Mouse (Mus musculus) frontal cortex, adult (tissue): Measurements from ENCODE around the gene Defb41.
"Not testable (repeated sequence)": the region's sequence is repeated elsewhere in the genome, so short reads cannot be mapped to it uniquely, and the experiment has no call there.

Source experiments
- ATAC-seq: cut with Nextera tagmentation; 2 replicates; pipeline ENCODE4 v1.9.2; 2017; ENCODE audit warnings: mild to moderate bottlenecking, moderate library complexity, mixed read lengths; ENCODE audit not compliant: low TSS enrichment

The Defb41 gene

GRCm38 (mm10) chr1:18265038-18265437 lies at the start of gene Defb41:
Gene Defb41, minus strand, starts transcription at chr1:18265138.
- no peak for ATAC-seq

GRCm38 (mm10) chr1:18308474-18308829 lies 43.5 kb upstream of the Defb41 start:
- no peak for ATAC-seq

DNA sequence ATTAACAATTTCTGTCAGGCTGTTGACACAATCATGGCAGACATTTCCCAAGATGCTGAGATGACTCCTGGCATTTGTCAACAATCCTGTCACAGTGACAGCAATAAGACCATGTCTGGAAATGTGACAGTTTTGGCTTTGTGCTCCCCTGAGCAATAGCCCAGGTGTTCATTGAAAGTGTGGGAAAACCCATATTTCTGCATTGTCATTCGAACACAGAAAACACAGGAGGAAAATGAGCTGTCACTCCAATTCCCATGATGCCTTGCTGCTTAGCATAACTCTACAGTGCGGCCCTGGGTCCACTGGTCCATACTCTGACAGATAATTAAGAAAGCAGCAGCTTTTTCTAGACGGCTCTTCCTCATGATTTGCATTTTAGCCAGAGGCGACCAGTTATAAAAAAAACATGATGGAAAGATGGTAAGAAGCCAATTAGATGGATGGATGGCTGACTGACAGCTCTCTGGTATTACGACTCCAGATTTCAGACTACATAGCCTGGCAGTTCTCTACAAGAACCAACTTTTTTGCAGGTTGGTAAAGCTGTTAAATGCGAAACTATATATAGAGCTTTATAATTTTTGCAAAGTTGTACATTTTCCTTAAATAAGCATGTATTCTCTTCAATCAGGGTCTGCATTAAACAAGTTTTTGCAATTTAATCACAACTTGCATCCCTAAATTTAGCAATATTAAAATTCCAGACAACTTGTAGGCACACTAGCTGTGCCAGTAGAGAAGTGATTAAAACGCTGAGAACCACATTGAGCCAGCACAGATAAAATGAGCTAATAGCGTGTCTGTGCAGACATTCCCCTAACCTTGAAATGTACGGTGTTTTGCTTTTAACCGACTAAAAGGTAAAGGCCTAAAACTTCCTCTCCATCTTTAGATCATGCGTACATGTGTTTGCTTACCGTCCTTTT lies 42.9 kb upstream of the Defb41 start:
- ATAC-seq, result peak; percentile 64; the same call in 1 of the 2 replicates

- ATAC-seq, result no peak
Observed at GRCm38 (mm10) chr1:18292515-18292914, 27.6 kb upstream of the Defb41 start.

GRCm38 (mm10) chr1:18288860-18289259 lies 23.9 kb upstream of the Defb41 start:
- 0 out of 2 replicates have a peak, but pooled peaks have one; percentile 44 for ATAC-seq

GRCm38 (mm10) chr1:18287371-18287770 lies 22.4 kb upstream of the Defb41 start:
- ATAC-seq, result no peak

- ATAC-seq, result no peak
Observed at GRCm38 (mm10) chr1:18271095-18271494, 6.2 kb upstream of the Defb41 start.

DNA sequence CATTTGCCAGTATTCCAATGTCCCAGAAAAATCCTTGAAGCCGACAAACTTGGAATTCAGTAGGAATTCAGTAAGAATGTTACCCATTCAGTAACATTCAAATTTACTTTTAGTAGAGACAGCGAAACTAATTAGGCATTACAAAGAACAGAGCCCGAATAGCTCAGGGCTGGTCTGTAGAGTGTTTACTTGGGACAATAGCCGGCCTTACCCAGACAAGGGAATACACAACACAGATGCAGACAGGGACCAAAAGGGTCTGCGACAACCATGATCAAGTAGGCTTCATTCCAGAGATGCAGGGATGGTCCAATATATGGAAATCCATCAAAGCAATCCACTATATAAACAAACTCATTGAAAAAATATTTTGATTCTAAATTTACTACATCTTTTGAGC lies 3.9 kb upstream of the Defb41 start:
- no peak for ATAC-seq

- not testable (repeated sequence) for ATAC-seq
Observed at GRCm38 (mm10) chr1:18245801-18246580, 18.9 kb downstream of the Defb41 start.

DNA sequence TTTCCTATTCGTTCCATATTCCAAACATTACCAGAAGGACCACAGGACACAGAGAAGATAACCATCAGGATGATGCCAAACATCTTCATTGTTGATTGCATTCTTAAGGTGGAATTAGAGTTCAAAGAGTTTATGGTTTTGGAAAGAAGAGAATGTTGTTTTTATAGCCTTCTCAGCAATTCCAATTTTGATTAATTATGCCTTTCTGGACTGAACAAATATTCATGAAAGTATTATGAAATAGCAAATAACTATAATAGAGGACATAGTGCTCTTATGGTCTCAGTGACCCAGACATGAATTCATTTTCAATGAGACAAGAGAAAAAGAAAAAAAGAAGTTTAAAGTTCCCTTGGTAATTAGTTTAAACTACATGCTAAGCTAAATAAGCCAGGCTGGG lies 27.6 kb downstream of the Defb41 start, which contains the start of gene Defb18:
Gene Defb18, minus strand, starts transcription at position 101 of the 400 bp plus-strand sequence.
- no peak for ATAC-seq

DNA sequence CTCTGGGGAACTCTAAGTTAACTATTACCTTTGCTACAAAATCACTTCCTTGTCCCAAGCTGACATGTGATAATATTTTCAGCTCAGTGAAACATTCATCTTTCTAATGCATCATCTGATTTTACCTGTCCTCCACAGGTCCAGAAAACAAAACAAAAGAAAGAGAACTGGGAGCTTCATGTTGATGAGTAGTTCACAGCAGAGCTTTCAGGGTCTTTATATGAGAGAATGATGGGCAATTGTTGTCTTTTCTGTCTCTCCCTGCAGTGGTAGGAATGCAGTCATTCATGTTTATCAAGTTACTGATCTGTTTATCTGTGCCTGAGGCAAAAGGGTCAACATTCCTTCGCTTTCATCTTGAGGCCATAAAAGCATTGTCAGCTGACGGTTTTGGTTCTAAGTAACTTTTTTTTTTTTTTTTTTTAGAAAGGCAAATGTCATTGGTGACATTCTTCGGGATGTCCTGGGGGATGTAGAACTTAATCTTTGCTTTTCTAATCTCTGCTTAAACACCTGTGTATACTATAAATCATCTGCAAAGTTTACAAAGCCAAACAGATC lies 41.5 kb downstream of the Defb41 start:
- no peak for ATAC-seq
